Mouse (Mus musculus) cortical plate, adult 2 months (tissue): ENCODE data around the gene Ccnd3. TPM values are rescaled to one million over a fixed set of nuclear protein-coding genes. Genes with fewer than 3 reads are reported as not detected.

Source experiments
- H3K27ac ChIP-seq: fragments of 200-500 bp; 2 replicates; pipeline ENCODE4 v1.5.1; 2012; ENCODE audit warnings: low read length, control low read depth, inconsistent platforms; ENCODE audit not compliant: insufficient read depth
- H3K4me1 ChIP-seq: fragments of 200-500 bp; 2 replicates; pipeline ENCODE4 v1.6.1; 2011; ENCODE audit warnings: low read length; ENCODE audit not compliant: control insufficient read depth, insufficient read depth
- H3K4me3 ChIP-seq: fragments of 200-500 bp; 2 replicates; pipeline ENCODE4 v1.5.1; 2011; ENCODE audit warnings: mild to moderate bottlenecking, low read length, control low read depth; ENCODE audit not compliant: insufficient read depth
- CTCF ChIP-seq: fragments of 200-500 bp; IDR thresholded peaks from 2 replicates; pipeline ENCODE4 v1.5.1; 2011; ENCODE audit warnings: mild to moderate bottlenecking, control low read depth, low read length; ENCODE audit not compliant: insufficient read depth; ENCODE audit errors: extremely low read depth
- POLR2A ChIP-seq: fragments of 200-500 bp; IDR thresholded peaks from 2 replicates; pipeline ENCODE4 v1.6.1; 2011; ENCODE audit warnings: mild to moderate bottlenecking, low read length, control low read depth; ENCODE audit not compliant: insufficient read depth; ENCODE audit errors: extremely low read depth
- polyA plus RNA-seq: library from polyadenylated mRNA; depleted of rRNA; stranded (reverse); fragments of >200 nt; gene quantifications from 2 replicates; pipeline ENCODE4 v1.2.3, GENCODE M21; 2012

Ccnd3 gene
- polyA plus RNA-seq, 1 experiment = 31.3 TPM

GRCm38 (mm10) chr17:47535812-47536236, 31.0 kb downstream of the Ccnd3 start:
- Histone ChIP-seq H3K4me1 (no peaks in the 10 kb centered on the region), H3K4me3 (no peak overlapping the region), H3K27ac (no peak overlapping the region)
- no peak for TF ChIP-seq CTCF
- no peak for TF ChIP-seq POLR2A

- no peaks in the 10 kb centered on the region for H3K4me1 ChIP-seq
- TF ChIP-seq CTCF (no peak), POLR2A (no peak)
- no peak overlapping the region for H3K4me3 ChIP-seq
Observed at GRCm38 (mm10) chr17:47538049-47538448, 33.2 kb downstream of the Ccnd3 start.

DNA sequence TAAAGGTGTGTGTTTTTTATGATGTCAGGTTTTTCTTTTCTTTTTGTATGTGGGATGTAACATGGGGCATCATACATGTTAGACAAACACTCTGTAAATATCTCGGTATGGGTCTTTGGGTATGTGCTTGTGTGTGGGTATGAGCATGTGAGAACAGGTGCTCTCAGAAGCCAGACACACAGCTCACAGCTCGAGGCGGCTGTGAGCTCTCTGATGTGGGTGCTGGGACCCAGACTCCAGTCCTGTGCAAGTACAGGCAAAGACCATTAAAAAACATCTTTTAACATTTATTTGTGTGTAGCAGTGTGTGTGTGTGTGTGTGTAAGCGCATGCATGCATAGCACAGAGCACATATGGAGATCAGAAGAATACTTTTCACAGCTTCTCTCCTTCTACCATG, 34.3 kb downstream of the Ccnd3 start:
- TF ChIP-seq CTCF (no peak), POLR2A (no peak)
- Histone ChIP-seq H3K4me3 (no peak overlapping the region), H3K27ac (no peak overlapping the region), H3K4me1 (no peaks in the 10 kb centered on the region)

More at GRCm38 (mm10) chr17:47538049-47538448, 33.2 kb downstream of the Ccnd3 start:
- H3K27ac ChIP-seq = no peak overlapping the region

- Histone ChIP-seq H3K4me1 (no peaks in the 10 kb centered on the region), H3K4me3 (no peak overlapping the region), H3K27ac (no peak overlapping the region)
- TF ChIP-seq CTCF = no peak
- TF ChIP-seq POLR2A = no peak
Observed at GRCm38 (mm10) chr17:47542061-47542460, 37.2 kb downstream of the Ccnd3 start.

DNA sequence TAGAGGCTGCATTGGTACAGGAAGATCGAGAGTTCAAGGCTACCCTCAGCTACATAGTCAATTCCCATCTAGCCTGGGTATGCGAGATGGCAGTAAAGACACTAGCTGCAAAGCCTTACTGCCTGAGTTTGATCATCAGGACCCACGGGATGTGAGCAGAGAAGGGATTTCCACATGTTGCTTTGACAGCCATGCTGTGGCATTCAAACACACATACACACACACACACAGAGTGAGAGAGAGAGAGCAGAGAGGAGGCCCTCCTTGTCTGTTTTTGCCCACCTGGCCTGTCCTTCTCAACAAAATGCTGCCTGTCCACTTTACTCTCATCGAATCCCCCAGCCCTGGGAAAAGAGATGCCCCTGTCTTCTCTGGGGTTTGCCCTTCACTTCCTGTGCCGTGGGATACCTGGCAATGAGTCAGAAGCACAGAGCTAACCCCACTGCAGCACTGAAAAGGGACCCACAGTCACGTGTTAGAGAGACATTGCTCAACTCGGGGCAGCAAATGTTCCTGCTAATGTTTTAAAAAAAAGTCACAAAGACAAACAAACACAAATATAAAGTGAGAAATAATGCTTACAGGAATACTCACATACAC, 38.3 kb downstream of the Ccnd3 start:
- Histone ChIP-seq H3K27ac (no peak overlapping the region), H3K4me3 (no peak overlapping the region), H3K4me1 (no peaks in the 10 kb centered on the region)
- no peak for TF ChIP-seq POLR2A
- TF ChIP-seq CTCF = no peak

- no peak overlapping the region for H3K27ac ChIP-seq
- TF ChIP-seq CTCF = no peak
- TF ChIP-seq POLR2A = no peak
- no peaks in the 10 kb centered on the region for H3K4me1 ChIP-seq
- no peak overlapping the region for H3K4me3 ChIP-seq
Observed at GRCm38 (mm10) chr17:47545154-47545553, 40.3 kb downstream of the Ccnd3 start.

DNA sequence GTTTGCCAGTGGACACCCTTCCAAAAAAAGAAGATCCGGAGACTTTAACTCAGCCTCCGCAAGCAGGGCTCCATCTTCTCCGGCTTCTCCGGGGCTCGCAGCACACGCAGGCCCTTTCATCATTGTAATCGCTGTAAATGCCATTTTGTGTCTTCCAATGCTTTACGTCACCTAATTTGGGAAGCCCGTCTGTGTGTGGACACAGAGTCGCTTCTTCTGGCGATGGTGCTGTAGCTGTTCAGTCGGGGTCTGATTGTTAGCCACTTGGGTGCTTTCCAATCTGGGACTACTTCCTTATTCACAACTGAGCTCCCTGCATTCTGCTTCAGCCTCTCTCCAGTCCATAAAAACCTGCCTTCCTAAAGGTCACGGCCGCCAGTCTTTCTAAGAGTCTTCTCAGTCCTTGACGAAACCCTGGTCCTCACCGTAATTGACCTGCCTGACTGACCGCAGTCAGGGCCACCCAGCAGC, 41.0 kb downstream of the Ccnd3 start:
- TF ChIP-seq POLR2A = no peak
- TF ChIP-seq CTCF = no peak
- H3K4me3 ChIP-seq = no peak overlapping the region
- no peak overlapping the region for H3K27ac ChIP-seq
- no peaks in the 10 kb centered on the region for H3K4me1 ChIP-seq

GRCm38 (mm10) chr17:47551049-47551448, 46.2 kb downstream of the Ccnd3 start:
- TF ChIP-seq POLR2A (no peak), CTCF (no peak)
- H3K4me3 ChIP-seq = no peak overlapping the region
- H3K4me1 ChIP-seq = no peaks in the 10 kb centered on the region
- no peak overlapping the region for H3K27ac ChIP-seq

GRCm38 (mm10) chr17:47552994-47553393, 48.1 kb downstream of the Ccnd3 start:
- Histone ChIP-seq H3K4me3 (no peak overlapping the region), H3K27ac (no peak overlapping the region), H3K4me1 (no peaks in the 10 kb centered on the region)
- TF ChIP-seq CTCF (no peak), POLR2A (no peak)

- H3K4me1 ChIP-seq = no peaks in the 10 kb centered on the region
- no peak overlapping the region for H3K4me3 ChIP-seq
- H3K27ac ChIP-seq = no peak overlapping the region
- no peak for TF ChIP-seq CTCF
Observed at GRCm38 (mm10) chr17:47554621-47555020, 49.8 kb downstream of the Ccnd3 start.

DNA sequence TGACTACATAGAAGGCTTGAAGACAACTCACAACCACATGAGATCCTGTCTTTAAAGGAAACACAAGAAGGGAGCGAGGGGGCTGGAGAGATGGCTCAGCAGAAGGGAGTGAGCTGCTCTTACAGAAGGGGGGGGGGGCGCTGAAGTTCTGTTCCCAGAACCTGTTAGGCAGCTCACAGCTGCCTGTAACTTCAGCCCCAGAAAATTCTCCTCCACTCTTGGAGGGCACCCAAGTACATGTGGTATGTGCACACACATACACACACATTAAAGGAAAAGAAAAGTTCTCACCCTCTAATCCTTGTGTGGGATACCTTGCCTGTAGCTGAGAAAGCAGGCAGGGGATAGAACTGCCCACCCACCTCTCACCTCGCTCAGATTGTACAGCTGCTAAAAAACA, 52.3 kb downstream of the Ccnd3 start:
- no peaks in the 10 kb centered on the region for H3K4me1 ChIP-seq
- no peak overlapping the region for H3K4me3 ChIP-seq
- TF ChIP-seq CTCF (no peak), POLR2A (no peak)
- no peak overlapping the region for H3K27ac ChIP-seq
